Mouse (Mus musculus): ENCODE results near the gene Gan.

The Gan gene

DNA sequence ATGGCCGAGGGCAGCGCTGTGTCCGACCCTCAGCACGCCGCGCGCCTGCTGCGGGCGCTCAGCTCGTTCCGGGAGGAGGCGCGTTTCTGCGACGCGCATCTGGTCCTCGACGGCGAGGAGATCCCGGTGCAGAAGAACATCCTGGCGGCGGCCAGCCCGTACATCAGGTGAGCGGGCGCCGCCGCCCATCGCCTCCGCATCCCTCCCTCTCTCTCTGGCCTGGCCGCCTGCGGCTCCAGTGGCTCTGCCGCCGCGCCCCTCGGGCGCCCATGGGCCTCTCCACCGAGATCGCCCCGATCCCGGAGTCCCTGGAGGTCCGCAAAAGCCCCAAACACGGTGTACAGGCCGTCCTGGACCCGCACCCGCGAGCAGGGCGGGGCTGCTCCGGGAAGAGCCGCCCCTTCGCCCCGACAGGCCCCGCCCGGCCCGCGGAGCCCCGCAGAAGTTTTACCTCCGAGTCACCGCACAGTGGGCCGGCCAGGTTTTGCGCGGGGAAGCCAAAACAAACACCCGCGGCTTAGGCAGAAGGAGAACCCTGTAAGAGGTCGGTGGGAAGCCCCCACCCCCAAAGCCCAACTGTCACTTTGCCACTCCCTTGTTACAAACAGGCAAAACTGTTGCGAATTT lies at the start of gene Gan:
Gene Gan, plus strand, starts transcription at position 1 of the 627 bp plus-strand sequence.
- CTCF ChIA-PET = interaction anchor here (0.7 kb wide), 1 partner anchor 43 kb away, joined by 3 read pairs; no protein-coding TSS in a partner anchor

- CTCF ChIA-PET = interaction anchor here (1.2 kb wide), 1 partner anchor 19 kb away, joined by 3 read pairs; no protein-coding TSS in a partner anchor
Measured at GRCm38 (mm10) chr8:117109018-117109711, 48.8 kb upstream of the Gan start.

DNA sequence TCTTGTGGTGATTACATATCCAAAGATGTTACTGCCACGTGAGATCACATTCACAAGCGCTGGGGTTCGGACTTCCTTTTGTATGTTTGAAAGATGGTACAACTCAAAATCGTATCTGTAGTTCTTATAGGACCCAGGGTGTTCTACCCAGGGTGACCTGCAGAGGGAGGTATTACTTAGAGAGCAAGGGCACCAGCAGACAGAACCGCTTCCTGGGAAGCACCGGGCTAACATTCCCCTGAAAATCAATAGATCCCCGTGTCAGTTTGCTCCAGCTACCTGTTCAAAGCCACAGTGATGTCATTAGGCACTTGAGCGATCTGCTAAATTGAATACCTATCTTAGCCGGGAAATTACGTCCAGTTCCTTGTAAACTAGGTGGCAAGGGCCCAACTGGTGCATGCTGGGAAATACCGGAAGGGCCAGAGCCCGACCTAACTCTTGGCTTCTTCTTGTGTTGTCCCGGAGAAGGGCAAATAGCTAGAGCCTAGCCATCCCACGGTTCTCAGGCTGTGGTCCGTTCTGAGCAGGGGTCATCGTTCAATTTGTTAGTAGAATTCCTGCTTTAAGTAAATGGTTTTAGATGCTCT lies 48.0 kb upstream of the Gan start:
- CTCF ChIA-PET = no interaction called here

- CTCF ChIA-PET = no interaction called here
Measured at GRCm38 (mm10) chr8:117111641-117112040, 46.3 kb upstream of the Gan start.

GRCm38 (mm10) chr8:117112261-117112660 lies 45.7 kb upstream of the Gan start:
- CTCF ChIA-PET = interaction anchor here (0.6 kb wide), 1 partner anchor 353 kb away, joined by 3 read pairs; no protein-coding TSS in a partner anchor

DNA sequence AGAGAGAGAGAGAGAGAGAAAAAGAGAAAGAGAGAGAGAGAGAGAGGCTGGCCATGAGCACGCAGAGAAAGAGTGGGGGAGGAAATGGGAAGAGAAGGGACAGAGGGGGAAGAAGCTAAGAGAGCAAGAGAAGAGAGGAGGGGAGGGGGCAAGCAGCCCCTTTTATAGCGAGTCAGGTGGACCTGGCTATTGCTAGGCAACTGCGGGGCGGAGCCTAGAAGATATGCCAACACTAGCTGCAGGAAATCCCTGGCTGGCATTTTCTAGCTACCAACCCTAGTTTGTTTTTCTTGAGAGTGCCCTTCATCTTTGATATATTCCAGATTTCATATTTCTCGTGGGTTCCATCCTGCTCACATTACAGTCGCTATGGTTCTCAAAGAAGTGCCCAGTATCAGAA lies 42.8 kb upstream of the Gan start:
- CTCF ChIA-PET = interaction anchor here (0.6 to 0.7 kb wide), 2 partner anchors 43 to 488 kb away, joined by 3 to 4 read pairs; partner anchors contain the start of gene Gan

GRCm38 (mm10) chr8:117115676-117116446 lies 42.1 kb upstream of the Gan start:
- CTCF ChIA-PET = interaction anchor here (0.6 to 0.7 kb wide), 2 partner anchors 42 to 488 kb away, joined by 3 to 4 read pairs; partner anchors contain the start of gene Gan

DNA sequence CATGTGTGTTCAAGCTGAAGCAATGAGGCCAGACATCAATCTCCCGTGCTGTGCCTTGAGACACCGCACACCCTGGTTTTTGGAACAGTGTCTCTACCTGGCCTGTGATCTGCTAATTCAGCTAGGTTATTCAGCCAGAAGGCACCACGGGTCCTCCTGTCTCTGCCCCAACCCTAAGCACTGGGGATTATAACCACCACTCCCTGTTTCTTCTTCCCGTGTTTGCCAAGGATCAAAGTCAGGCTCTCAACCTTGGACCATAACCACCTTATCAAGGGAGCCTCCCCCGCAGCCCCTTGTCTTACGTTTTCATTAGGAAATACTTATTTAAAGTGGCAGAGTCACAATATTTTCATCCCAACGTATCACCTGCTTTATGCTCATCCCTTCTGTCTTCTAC lies 41.4 kb upstream of the Gan start:
- CTCF ChIA-PET = no interaction called here

DNA sequence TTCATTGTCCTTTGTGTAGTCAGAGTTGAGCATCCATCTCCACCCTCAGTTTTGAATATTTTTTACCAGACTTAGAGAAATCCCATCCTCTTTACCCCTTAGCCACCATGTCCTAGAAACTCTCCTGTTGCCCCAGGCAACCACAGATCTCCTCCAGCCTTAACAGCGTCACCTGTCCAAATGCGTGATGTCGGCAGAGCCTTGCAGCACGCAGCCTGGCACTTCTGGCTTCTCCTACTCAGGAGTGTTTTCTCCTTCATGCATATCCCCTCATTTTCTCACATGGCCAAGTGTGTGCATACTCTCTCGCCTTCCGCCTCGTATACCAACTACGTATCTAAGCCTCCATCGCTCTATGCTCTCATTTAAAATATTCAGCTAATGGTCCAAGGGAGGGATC lies 39.5 kb upstream of the Gan start:
- CTCF ChIA-PET = no interaction called here

- CTCF ChIA-PET = interaction anchor here (0.9 kb wide), 1 partner anchor 35 kb away, joined by 3 read pairs; no protein-coding TSS in a partner anchor
Measured at GRCm38 (mm10) chr8:117121277-117121676, 36.7 kb upstream of the Gan start.

GRCm38 (mm10) chr8:117123850-117124633 lies 33.9 kb upstream of the Gan start:
- CTCF ChIA-PET = interaction anchor here (0.6 kb wide), 1 partner anchor 83 kb away, joined by 3 read pairs; no protein-coding TSS in a partner anchor

GRCm38 (mm10) chr8:117125854-117126253 lies 32.1 kb upstream of the Gan start:
- CTCF ChIA-PET = no interaction called here

- CTCF ChIA-PET = interaction anchor here (0.6 kb wide), 1 partner anchor 215 kb away, joined by 6 read pairs; no protein-coding TSS in a partner anchor
Measured at GRCm38 (mm10) chr8:117126411-117126810, 31.5 kb upstream of the Gan start.

- CTCF ChIA-PET = interaction anchor here (0.6 kb wide), 1 partner anchor 215 kb away, joined by 6 read pairs; no protein-coding TSS in a partner anchor
Measured at GRCm38 (mm10) chr8:117127063-117127462, 30.9 kb upstream of the Gan start.

DNA sequence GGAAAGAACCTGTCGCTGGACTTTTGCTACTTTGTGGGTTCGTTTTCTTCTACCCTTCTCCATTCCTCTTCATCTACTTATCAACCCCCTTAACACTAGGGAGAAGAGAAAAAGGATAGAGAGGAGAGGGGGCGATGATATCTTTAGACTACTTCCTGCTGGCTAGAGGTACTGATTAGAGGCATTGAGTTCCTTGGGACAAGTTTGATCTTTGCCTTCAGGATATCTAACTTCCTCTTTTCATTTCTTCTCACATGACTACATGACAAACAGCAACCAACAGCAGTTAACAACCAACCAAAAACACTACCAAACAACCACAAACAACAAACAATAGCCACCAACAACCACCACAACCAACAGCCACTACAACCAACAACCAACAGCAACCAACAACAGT lies 24.2 kb upstream of the Gan start:
- CTCF ChIA-PET = no interaction called here

DNA sequence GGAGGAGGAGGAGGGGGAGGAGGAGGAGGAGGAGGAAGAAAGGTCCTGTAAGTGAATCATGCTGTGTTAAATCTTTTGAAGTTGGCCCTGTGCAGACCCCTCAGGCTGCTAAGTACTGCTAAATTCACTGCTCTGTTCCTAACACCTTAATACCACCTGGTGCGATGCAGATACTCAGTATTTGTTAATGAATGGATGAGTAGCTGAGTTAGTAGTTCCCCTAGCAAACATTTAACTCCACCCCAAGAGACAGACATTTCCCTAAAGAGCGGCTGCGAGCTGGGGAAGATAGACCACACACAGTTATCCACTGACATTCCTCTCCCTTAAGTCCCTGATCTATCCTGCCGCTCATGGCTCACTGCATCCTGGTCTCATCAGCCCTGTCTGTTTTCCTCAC lies 21.6 kb upstream of the Gan start:
- CTCF ChIA-PET = no interaction called here

GRCm38 (mm10) chr8:117136763-117137162 lies 21.2 kb upstream of the Gan start:
- CTCF ChIA-PET = no interaction called here

GRCm38 (mm10) chr8:117137357-117137756 lies 20.6 kb upstream of the Gan start:
- CTCF ChIA-PET = no interaction called here

GRCm38 (mm10) chr8:117148520-117148919 lies 9.4 kb upstream of the Gan start:
- CTCF ChIA-PET = no interaction called here

GRCm38 (mm10) chr8:117156149-117156548 lies 1.8 kb upstream of the Gan start:
- CTCF ChIA-PET = interaction anchor here (0.6 to 1.5 kb wide), 2 partner anchors 35 to 302 kb away, joined by 3 to 9 read pairs; no protein-coding TSS in a partner anchor
